In genomic region chr1:119492097-119492496, GRCm38 (mm10) we compare ENCODE assay signal across 8 mouse cellular contexts. TPM values are rescaled to one million over a fixed set of nuclear protein-coding genes. Genes with fewer than 3 reads are reported as not detected.
DNase-seq lines count a peak whose midpoint lies in the region; ATAC-seq and TF ChIP-seq lines count a peak whose summit lies in the region.

No protein-coding gene starts in this region.

- H3K9me3 ChIP-seq in kidney, embryonic 14.5 days (ENCODE audit: control insufficient read depth, low read length): no peaks in the 10 kb centered on the region
- no peaks in the 10 kb centered on the region for H3K9me3 ChIP-seq in stomach, postnatal 0 days (ENCODE audit: control insufficient read depth, low read length)
- no peaks in the 10 kb centered on the region for H3K9me3 ChIP-seq in hindbrain, embryonic 16.5 days (ENCODE audit: control insufficient read depth, low read length)

- no peaks in the 10 kb centered on the region for H3K36me3 ChIP-seq in kidney, embryonic 14.5 days (ENCODE audit: control insufficient read depth, insufficient read depth, low read length)
- no peaks in the 10 kb centered on the region; the same call in 1 of the 2 replicates for H3K36me3 ChIP-seq in stomach, postnatal 0 days (ENCODE audit: control insufficient read depth, insufficient read depth, low read length)
- H3K36me3 ChIP-seq in hindbrain, embryonic 16.5 days (ENCODE audit: control insufficient read depth, insufficient read depth, low read length): no peaks in the 10 kb centered on the region

- peaks cover 19% of the 10 kb centered on the region for H3K4me1 ChIP-seq in kidney, embryonic 14.5 days (ENCODE audit: control insufficient read depth, insufficient read depth, low read length)
- H3K4me1 ChIP-seq in stomach, postnatal 0 days (replicated peaks; ENCODE audit: control insufficient read depth, insufficient read depth): peaks cover 8% of the 10 kb centered on the region; the same call in 1 of the 2 replicates
- peaks cover 11% of the 10 kb centered on the region for H3K4me1 ChIP-seq in hindbrain, embryonic 16.5 days (ENCODE audit: control insufficient read depth, insufficient read depth, low read depth, low read length)

- H3K27me3 ChIP-seq in kidney, embryonic 14.5 days (ENCODE audit: control insufficient read depth, insufficient read depth, low read length): no peaks in the 10 kb centered on the region
- no peaks in the 10 kb centered on the region for H3K27me3 ChIP-seq in stomach, postnatal 0 days (ENCODE audit: control insufficient read depth, insufficient read depth, low read length)
- H3K27me3 ChIP-seq in hindbrain, embryonic 16.5 days (replicated peaks; ENCODE audit: control insufficient read depth, insufficient read depth, low read length): no peaks in the 10 kb centered on the region

- H3K4me2 ChIP-seq in kidney, embryonic 14.5 days (replicated peaks; ENCODE audit: low read depth, low read length): no peak overlapping the region; the same call in 1 of the 2 replicates
- H3K4me2 ChIP-seq in stomach, postnatal 0 days (replicated peaks; ENCODE audit: low read depth): peak overlapping the region; percentile 41; the same call in 1 of the 2 replicates
- no peak overlapping the region for H3K4me2 ChIP-seq in hindbrain, embryonic 16.5 days (ENCODE audit: low read length)

- TF ChIP-seq EP300 in stomach, postnatal 0 days (optimal IDR thresholded peaks at IDR 0.05): no peak

- DNase-seq in CD4-positive, CD25-positive, alpha-beta regulatory T cell, adult 2 months (ENCODE audit: low read depth, low spot score): peak; percentile 43
- DNase-seq in heart, adult 11 months: peak; percentile 98
- DNase-seq in lung, postnatal 10 days: peak; percentile 84
- DNase-seq in stomach, postnatal 0 days (ENCODE audit: low spot score): peak; percentile 85
- DNase-seq in c-Kit-positive CD71-positive TER-119-positive erythroid progenitor cells, embryonic 14.5 days (ENCODE audit: low spot score): no peak

- no peak for TF ChIP-seq CTCF in stomach, postnatal 0 days (IDR thresholded peaks at IDR 0.05; ENCODE audit: low read depth)

- H3K27ac ChIP-seq in kidney, embryonic 14.5 days (ENCODE audit: low read depth, low read length): peak overlapping the region; percentile 69; the same call in 1 of the 2 replicates
- H3K27ac ChIP-seq in stomach, postnatal 0 days (replicated peaks): peak overlapping the region; percentile 61
- H3K27ac ChIP-seq in hindbrain, embryonic 16.5 days (ENCODE audit: low read depth, low read length): no peak overlapping the region

- WGBS in kidney, embryonic 14.5 days: 27% methylated on average over 11 of the region's 11 CpGs
- 18% methylated on average over 11 of the region's 11 CpGs for WGBS in stomach, postnatal 0 days
- WGBS in hindbrain, embryonic 16.5 days: 54% methylated on average over 11 of the region's 11 CpGs

- ATAC-seq in activated CD4-positive, CD25-positive, alpha-beta regulatory T cell, adult 4 months: peak; percentile 49
- peak; percentile 65; the same call in 1 of the 2 replicates for ATAC-seq in kidney, embryonic 14.5 days (ENCODE audit: low FRiP score, low TSS enrichment)
- peak; percentile 84 for ATAC-seq in stomach, postnatal 0 days (ENCODE audit: low FRiP score, low TSS enrichment)
- no peak for ATAC-seq in hindbrain, embryonic 16.5 days

- H3K4me3 ChIP-seq in kidney, embryonic 14.5 days (ENCODE audit: low read length): no peak overlapping the region
- no peak overlapping the region for H3K4me3 ChIP-seq in stomach, postnatal 0 days (ENCODE audit: low read depth, low read length)
- H3K4me3 ChIP-seq in hindbrain, embryonic 16.5 days (ENCODE audit: low read length): no peak overlapping the region

- no peak overlapping the region for H3K9ac ChIP-seq in kidney, embryonic 14.5 days (ENCODE audit: low read depth, low read length)
- peak overlapping the region; percentile 23; the same call in 1 of the 2 replicates for H3K9ac ChIP-seq in stomach, postnatal 0 days (ENCODE audit: low read length)
- H3K9ac ChIP-seq in hindbrain, embryonic 16.5 days (ENCODE audit: low read depth, low read length): no peak overlapping the region

RNA-seq across cellular contexts. Expression of gene Ralb, which starts 12.5 kb away (rescaled TPM):
- polyA plus RNA-seq in activated CD4-positive, CD25-positive, alpha-beta regulatory T cell, adult 4 months (2017; shearing (Covaris generic)): 10 to 100 TPM; 12.2 to 14.2 TPM
- polyA plus RNA-seq in kidney, embryonic 14.5 days (2014; fragmentation: Nextera tagmentation; extraction: Ambion mirVana): 84.7 and 123 TPM in 2 replicates
- 102 TPM in 2 replicates for polyA plus RNA-seq in stomach, postnatal 0 days (2015; fragmentation: Nextera tagmentation; extraction: Ambion mirVana)
- polyA plus RNA-seq in hindbrain, embryonic 16.5 days (2015; fragmentation: Nextera tagmentation; extraction: Ambion mirVana): 72.4 and 73.1 TPM in 2 replicates

RNA-seq across cellular contexts. Expression of gene Tmem185b, which starts 33.9 kb away (rescaled TPM):
- polyA plus RNA-seq in activated CD4-positive, CD25-positive, alpha-beta regulatory T cell, adult 4 months (2017; shearing (Covaris generic)): 10 to 100 TPM; 17.3 to 18.4 TPM
- 23.8 and 28.4 TPM in 2 replicates for polyA plus RNA-seq in kidney, embryonic 14.5 days (2014; fragmentation: Nextera tagmentation; extraction: Ambion mirVana)
- 12.6 and 13.2 TPM in 2 replicates for polyA plus RNA-seq in stomach, postnatal 0 days (2015; fragmentation: Nextera tagmentation; extraction: Ambion mirVana)
- polyA plus RNA-seq in hindbrain, embryonic 16.5 days (2015; fragmentation: Nextera tagmentation; extraction: Ambion mirVana): 17.3 and 18.2 TPM in 2 replicates
